Mouse (Mus musculus) ES-Bruce4 (cell line): Measurements from ENCODE around the gene Uap1. TPM values are rescaled to one million over a fixed set of nuclear protein-coding genes. Genes with fewer than 3 reads are reported as not detected.
A peak's percentile ranks its signal among the peaks of the same experiment; 100 is the strongest.

ENCODE experiments used
- H3K27ac ChIP-seq: 2 replicates; pipeline ENCODE4 v1.5.1; 2012; ENCODE audit warnings: low read length, inconsistent platforms; ENCODE audit not compliant: insufficient read depth
- H3K27me3 ChIP-seq: 2 replicates; pipeline ENCODE4 v1.6.1; 2012; ENCODE audit warnings: mild to moderate bottlenecking, low read length, inconsistent platforms; ENCODE audit not compliant: control insufficient read depth, poor library complexity, insufficient read depth, severe bottlenecking
- H3K36me3 ChIP-seq: 2 replicates; pipeline ENCODE4 v1.6.1; 2012; ENCODE audit warnings: inconsistent platforms, mild to moderate bottlenecking, low read length, moderate library complexity; ENCODE audit not compliant: control insufficient read depth, poor library complexity, insufficient read depth, severe bottlenecking
- H3K4me1 ChIP-seq: one replicate; pipeline ENCODE4 v1.8.1; 2011; ENCODE audit warnings: low read length; ENCODE audit not compliant: control insufficient read depth, insufficient read depth
- H3K4me3 ChIP-seq: 2 replicates; pipeline ENCODE4 v1.5.1; 2011; ENCODE audit warnings: low read depth, mild to moderate bottlenecking, low read length
- H3K9ac ChIP-seq: 2 replicates; pipeline ENCODE4 v1.6.1; 2012; ENCODE audit warnings: low read depth, mild to moderate bottlenecking, inconsistent platforms; ENCODE audit not compliant: poor library complexity, severe bottlenecking
- H3K9me3 ChIP-seq: replicated peaks from 2 replicates; pipeline ENCODE4 v1.6.1; 2012; ENCODE audit warnings: mild to moderate bottlenecking, low read length, inconsistent platforms; ENCODE audit not compliant: control insufficient read depth, poor library complexity, insufficient read depth, severe bottlenecking
- CTCF ChIP-seq: IDR thresholded peaks from one replicate; pipeline ENCODE4 v1.8.1; 2011; ENCODE audit warnings: low read depth, low read length
- EP300 ChIP-seq: IDR thresholded peaks from 2 replicates; pipeline ENCODE4 v1.6.1; 2011; ENCODE audit warnings: low read depth, low read length; ENCODE audit not compliant: insufficient read depth
- POLR2A ChIP-seq: IDR thresholded peaks from one replicate; pipeline ENCODE4 v1.8.1; 2011; ENCODE audit warnings: low read length; ENCODE audit not compliant: insufficient read depth
- polyA plus RNA-seq: library from polyadenylated mRNA; stranded (reverse); fragments of >200 nt; gene quantifications from 2 replicates; pipeline ENCODE4 v1.2.4, GENCODE M21; 2011; ENCODE audit warnings: low read depth; ENCODE audit not compliant: missing spikeins, insufficient read depth, insufficient read length

Uap1 gene
- 49.0 and 57.6 TPM in 2 replicates for polyA plus RNA-seq

- peak within 1 kb of the TSS; percentile 98 for H3K4me3 ChIP-seq
- TF ChIP-seq POLR2A (no peak), CTCF (peak; percentile 17)
- H3K27me3 ChIP-seq, result no peaks in the 10 kb centered on the region
- no peaks in the 10 kb centered on the region for H3K36me3 ChIP-seq
- no peaks in the 10 kb centered on the region for H3K9me3 ChIP-seq
- 0 out of 2 replicates have a peak within 1 kb of the TSS, but pooled peaks have one; percentile 12 for H3K27ac ChIP-seq
- peak within 1 kb of the TSS; percentile 71 for H3K9ac ChIP-seq
- H3K4me1 ChIP-seq, result peaks cover 1% of the 10 kb centered on the region
Measured at GRCm38 (mm10) chr1:170174814-170175332, at the start of gene Uap1. Gene Uap1, minus strand, starts transcription at chr1:170174957.

- no peak overlapping the region for H3K4me3 ChIP-seq
- TF ChIP-seq EP300 (no peak), POLR2A (no peak), CTCF (no peak)
- no peak overlapping the region for H3K9ac ChIP-seq
- no peaks in the 10 kb centered on the region for H3K4me1 ChIP-seq
- H3K27me3 ChIP-seq, result no peaks in the 10 kb centered on the region
- H3K27ac ChIP-seq, result no peak overlapping the region
- no peaks in the 10 kb centered on the region for H3K36me3 ChIP-seq
- H3K9me3 ChIP-seq, result no peaks in the 10 kb centered on the region
Measured at GRCm38 (mm10) chr1:170223276-170223675, 48.5 kb upstream of the Uap1 start.

- TF ChIP-seq CTCF (no peak), POLR2A (no peak), EP300 (no peak)
- H3K36me3 ChIP-seq, result no peaks in the 10 kb centered on the region
- no peak overlapping the region for H3K27ac ChIP-seq
- no peaks in the 10 kb centered on the region for H3K9me3 ChIP-seq
- H3K4me1 ChIP-seq, result no peaks in the 10 kb centered on the region
- H3K27me3 ChIP-seq, result no peaks in the 10 kb centered on the region
- H3K4me3 ChIP-seq, result no peak overlapping the region
- no peak overlapping the region for H3K9ac ChIP-seq
Measured at GRCm38 (mm10) chr1:170220351-170220750, 45.6 kb upstream of the Uap1 start.

GRCm38 (mm10) chr1:170218091-170218884, 43.5 kb upstream of the Uap1 start:
- Histone ChIP-seq H3K9me3 (no peaks in the 10 kb centered on the region), H3K9ac (no peak overlapping the region), H3K4me1 (peaks cover 2% of the 10 kb centered on the region), H3K4me3 (no peak overlapping the region), H3K36me3 (no peaks in the 10 kb centered on the region), H3K27ac (no peak overlapping the region), H3K27me3 (no peaks in the 10 kb centered on the region)
- TF ChIP-seq EP300 (no peak), POLR2A (no peak), CTCF (no peak)

GRCm38 (mm10) chr1:170215590-170215989, 40.8 kb upstream of the Uap1 start:
- H3K36me3 ChIP-seq, result peaks cover 5% of the 10 kb centered on the region
- TF ChIP-seq POLR2A, result no peak
- no peak for TF ChIP-seq CTCF
- no peak for TF ChIP-seq EP300
- peak overlapping the region; percentile 83; the same call in 1 of the 2 replicates for H3K9ac ChIP-seq
- no peak overlapping the region for H3K4me3 ChIP-seq
- no peaks in the 10 kb centered on the region for H3K27me3 ChIP-seq
- H3K4me1 ChIP-seq, result peaks cover 2% of the 10 kb centered on the region
- no peaks in the 10 kb centered on the region for H3K9me3 ChIP-seq
- no peak overlapping the region for H3K27ac ChIP-seq

GRCm38 (mm10) chr1:170214757-170215522, 40.2 kb upstream of the Uap1 start, which contains the start of gene Uhmk1:
Gene Uhmk1, minus strand, starts transcription at chr1:170215397.
- Histone ChIP-seq H3K4me1 (peaks cover 2% of the 10 kb centered on the region), H3K27ac (no peak within 1 kb of the TSS), H3K9me3 (no peaks in the 10 kb centered on the region), H3K9ac (peak within 1 kb of the TSS; percentile 83), H3K4me3 (peak within 1 kb of the TSS; percentile 55), H3K27me3 (no peaks in the 10 kb centered on the region), H3K36me3 (peaks cover 7% of the 10 kb centered on the region)
- TF ChIP-seq POLR2A (no peak), EP300 (no peak), CTCF (no peak)
